11 mouse cellular contexts compared by ENCODE assay signal in the genomic region with DNA sequence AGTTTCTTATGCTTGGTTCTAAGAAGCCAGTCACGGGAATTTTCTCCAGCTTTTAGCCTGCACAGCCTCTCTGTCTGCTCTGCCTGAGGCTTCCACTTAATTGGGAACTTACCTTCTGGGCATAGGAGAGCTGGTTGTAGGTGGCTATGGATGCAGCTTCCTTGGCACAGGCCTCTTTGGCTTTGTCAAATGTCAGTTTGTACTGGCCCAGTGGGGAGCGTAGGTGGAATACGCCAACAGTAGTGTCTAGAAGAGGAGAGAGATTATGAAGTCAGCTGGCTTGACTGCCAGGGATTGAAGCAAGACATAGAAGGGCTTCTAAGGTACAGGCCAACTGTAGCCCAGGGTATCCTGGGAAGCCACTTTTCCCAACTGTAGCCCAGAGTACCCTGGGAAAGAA.
"Had no signal": no experiment of that assay in that cellular context is flagged by ENCODE, and none has a peak within 500 bp of the region (broad histone marks: within the 10 kb centered on the region; RNA-seq: fewer than 3 reads in every experiment).

No protein-coding gene starts in this region.

- DNase-seq: liver, postnatal 0 days; lung, adult 2 months; lung, postnatal 14 days; lung, postnatal 36 days; right cerebral cortex, postnatal 14 days; thymus, adult 2 months; thymus, postnatal 25 days; thymus, postnatal 4 days had no signal

- ATAC-seq: liver, postnatal 0 days; lung, postnatal 0 days; midbrain, embryonic 13.5 days; midbrain, embryonic 15.5 days had no signal
